Mouse (Mus musculus) hematopoietic stem cell, adult 5-6 weeks (primary cell): Measurements from ENCODE around the gene Hmg20b. TPM values are rescaled to one million over a fixed set of nuclear protein-coding genes. Genes with fewer than 3 reads are reported as not detected.

Source experiments
- ATAC-seq, 2 experiments: fragments of 125-278 bp in 1 of 2; replicated peaks in 1 of 2; 2 replicates each; pipeline ENCODE4 v1.8.0; 2016 to 2017; ENCODE audit warnings: inconsistent platforms in 2 of 2, mild to moderate bottlenecking in 2 of 2, moderate number of reproducible peaks in 2 of 2, low read depth in 1 of 2, moderate TSS enrichment in 1 of 2; ENCODE audit not compliant: low FRiP score in 2 of 2, poor library complexity in 2 of 2, severe bottlenecking in 2 of 2, insufficient read depth in 1 of 2, low TSS enrichment in 1 of 2
- total RNA-seq: library from RNA; stranded (forward); fragments of 172-1452, 232-1000 nt; gene quantifications from 2 replicates; pipeline ENCODE4 v1.2.3, GENCODE M21; 2017

Hmg20b gene
- total RNA-seq, 1 experiment from 2014 or later: 25.6 TPM

DNA sequence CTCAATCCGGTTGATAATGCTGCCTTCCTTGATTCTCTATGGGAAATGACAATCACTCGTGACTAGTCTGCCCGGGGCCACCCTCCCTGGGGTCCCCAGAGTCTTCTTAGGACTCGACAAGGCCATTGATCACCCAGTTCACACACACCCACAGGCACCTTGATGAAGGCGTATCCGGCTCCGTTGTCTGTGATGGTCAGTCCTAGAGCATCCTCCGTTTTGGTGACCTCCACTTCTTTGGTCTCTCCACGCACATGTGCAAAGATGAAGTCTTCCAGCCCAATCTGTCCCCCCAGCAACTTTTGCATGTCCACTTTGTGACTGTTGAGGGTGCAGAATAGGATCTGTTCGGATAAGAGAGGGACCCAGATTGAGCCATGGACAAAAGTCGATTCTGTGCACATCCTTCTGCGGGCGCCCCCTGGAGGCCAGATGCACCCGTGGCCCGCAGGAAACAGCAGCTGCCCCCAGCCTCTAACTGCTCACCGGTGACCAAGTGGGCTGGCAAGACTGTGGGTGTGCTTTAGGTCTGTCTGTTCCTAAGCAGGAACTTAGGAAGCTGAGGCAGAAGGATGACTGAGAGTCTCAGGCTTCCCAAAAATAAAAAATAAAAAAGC is 8.8 kb downstream of the Hmg20b start:
- ATAC-seq: peak; percentile 54 to 56; a peak in 3 of 4 replicates

GRCm38 (mm10) chr10:81340551-81341332 is 9.5 kb downstream of the Hmg20b start:
- ATAC-seq: no peak

DNA sequence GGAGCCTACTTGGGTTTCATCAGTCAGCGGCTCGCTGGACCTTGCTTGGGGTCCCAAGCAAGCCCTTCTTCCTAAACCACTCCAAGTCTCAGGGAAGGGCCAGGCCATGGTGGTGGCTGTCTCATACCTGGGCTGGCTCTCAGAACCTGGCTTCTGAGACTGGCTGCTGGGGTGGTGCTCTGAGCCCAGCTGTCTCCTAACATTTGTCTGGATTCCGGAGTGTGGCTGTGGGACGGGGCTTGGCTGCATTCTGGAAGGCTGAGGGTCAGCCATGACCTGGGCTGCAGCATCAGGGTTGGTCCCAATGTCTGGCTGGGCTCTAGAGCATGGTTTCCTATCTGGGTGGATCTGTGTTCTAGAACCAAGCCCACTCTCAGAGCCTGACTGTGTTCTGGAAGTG is 13.7 kb downstream of the Hmg20b start:
- ATAC-seq: no peak

DNA sequence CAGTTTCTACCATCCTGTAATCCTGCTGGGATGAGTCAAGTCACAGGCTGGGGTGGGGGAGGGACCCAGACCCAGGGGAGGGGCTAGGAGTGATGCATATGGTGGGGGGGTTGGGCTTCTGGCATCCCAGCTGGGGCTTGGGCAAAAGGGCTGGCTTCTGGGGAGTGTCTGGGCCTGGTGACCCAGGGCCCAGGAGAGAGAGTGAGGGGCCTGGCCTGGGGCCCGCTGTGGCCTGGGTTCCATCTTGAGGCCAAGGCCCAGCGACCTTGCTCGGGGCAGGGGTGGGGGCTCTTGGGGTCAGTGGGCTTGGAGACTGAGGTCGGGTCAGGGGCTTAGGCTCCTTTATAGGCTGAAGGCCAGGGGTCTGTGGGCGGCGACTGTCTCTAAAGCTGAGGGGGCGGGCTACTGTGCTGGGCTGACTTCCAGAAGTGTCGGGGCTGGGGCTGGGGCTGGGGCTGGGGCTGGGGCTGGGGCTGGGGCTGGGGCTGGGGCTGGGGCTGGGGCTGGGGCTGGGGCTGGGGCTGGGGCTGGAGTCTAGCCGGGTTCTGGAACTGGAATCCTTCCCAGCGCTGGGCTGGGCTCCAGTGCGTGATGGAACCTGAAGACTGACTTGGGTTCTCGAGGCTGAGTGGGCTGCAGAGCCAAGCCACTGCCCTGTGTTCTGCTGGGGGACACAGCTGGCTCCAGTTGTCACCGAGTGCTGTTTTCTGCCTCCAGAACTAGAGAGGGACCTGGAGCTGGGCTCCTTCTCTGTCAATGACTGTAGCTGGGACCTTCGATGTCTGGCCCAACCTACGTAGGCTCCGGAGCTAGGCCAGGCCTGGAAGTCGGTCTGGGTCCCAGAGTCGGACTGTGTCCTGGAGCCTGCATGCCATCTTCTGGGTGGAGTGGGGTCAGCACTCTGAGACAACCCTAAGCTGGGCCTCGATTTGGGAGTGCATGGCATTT is 14.6 kb downstream of the Hmg20b start:
- no peak for ATAC-seq

GRCm38 (mm10) chr10:81334324-81334723 is 16.0 kb downstream of the Hmg20b start:
- no peak for ATAC-seq

DNA sequence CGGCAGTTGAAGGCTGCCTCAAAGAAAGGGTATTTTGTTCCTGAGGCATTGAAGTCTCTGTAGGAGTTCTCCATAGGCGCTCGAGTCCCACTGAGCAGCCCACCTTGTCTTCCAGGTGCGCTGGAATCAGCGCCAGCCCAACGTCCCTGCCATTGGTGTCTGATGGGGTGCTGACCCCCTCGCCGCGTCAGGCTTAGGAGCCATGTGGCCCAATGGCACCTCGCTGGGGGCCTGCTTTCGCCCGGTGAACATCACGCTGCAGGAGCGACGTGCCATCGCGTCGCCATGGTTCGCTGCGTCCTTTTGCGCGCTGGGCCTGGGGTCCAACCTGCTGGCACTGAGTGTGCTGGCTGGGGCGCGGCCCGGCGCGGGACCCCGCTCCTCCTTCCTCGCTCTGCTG is 18.0 kb downstream of the Hmg20b start:
- no peak for ATAC-seq

- no peak for ATAC-seq
These were observed 20.3 kb downstream of the Hmg20b start for GRCm38 (mm10) chr10:81330007-81330406.

DNA sequence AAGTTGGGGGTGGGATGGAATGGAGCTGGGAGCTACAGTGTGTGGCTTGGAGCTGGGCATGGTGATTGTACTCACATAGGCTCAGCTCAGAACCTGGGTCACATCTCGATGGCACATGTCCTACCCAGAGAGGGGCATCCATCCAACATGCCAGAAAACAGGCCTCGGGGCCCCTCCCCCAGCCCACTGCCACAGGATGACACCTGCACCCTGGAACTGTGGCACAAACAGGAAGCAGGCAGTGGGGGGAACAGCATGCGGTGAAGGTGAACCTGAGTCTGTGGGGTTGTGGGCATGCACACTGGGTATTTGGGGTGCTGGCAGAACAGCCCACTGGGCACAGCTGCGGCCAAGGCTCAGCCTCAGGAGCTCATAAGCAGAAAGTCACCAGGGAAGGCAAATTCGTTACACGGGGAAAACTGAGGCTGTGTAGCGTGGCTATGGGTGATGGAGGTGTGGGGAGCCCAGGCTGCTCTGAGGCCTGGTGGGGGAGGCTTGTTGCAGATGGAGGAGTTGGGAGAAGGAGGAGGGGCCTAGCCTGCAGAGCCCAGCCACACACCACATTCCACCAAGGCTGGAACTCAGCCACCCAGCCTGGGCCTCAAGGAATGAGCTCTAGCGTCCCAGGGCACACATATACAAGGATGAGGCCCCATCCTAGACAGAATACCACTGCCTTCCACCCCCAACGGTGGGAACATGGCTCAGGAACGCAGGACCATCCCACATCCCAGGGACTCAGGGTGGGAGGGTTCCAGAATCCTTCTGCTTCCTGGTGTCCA is 20.9 kb downstream of the Hmg20b start:
- peak; percentile 66 to 70 for ATAC-seq

DNA sequence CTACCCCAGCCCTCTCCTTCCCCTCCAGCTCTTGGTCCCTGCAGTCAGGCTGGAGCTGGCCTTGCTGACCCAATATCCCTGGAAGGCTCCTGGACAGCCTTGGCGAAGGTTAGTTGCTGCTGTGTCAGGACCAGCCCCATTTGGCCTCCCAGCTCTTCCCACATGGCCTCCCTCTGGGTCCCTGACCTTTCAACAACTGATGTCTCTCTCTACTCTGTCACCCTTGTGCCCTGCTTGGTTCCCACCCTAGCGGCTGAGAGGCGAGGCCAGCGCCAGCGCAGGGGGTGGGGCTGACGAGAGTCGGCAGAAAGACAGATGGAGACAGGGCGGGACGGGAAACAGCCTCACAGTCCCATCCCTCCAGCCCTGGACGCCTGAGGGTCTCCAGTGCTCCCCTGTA is 21.9 kb downstream of the Hmg20b start, which contains the start of gene Tbxa2r:
Gene Tbxa2r, plus strand, starts transcription at position 346 of the 400 bp plus-strand sequence.
- peak; percentile 22 to 47; a peak in 1 of 4 replicates for ATAC-seq

DNA sequence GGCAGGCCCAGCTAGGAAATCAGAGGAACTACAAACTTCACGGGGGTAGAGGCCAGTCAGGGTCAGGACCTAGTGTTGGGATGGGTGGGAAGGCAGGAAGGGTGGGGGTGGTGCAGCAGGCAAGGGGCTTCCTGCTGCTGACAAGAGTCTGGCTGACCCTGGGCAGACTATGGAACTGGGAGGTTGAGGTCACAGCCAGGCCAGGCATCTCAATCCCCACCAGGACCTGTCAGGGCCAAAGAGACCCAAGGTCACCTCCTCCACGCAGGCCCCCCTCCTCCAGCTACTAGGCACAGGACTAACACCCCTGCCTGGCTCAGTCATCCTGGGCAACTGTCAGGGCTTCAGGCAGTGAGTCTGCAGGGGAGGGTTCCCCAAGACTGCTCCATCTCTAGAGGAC is 22.3 kb downstream of the Hmg20b start:
- no peak for ATAC-seq

DNA sequence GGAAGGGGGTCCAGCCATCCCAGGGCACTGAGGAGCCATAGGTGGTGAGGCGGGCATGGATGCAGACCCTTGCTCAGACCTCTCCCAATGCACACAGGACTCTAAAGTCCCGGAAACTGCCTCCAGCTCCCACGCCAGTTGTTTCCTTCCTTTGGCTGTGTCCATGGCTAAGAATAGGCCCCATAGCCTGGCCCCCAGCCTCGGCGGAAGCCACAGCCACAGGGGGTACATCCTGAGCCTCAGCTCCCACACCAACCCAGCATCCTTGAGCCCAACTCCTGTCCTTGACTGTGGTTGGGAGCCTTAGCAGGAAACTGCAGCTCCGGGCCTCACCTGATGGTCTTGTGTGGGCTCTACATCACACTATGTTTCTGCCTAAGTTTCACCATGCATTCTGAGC is 23.4 kb downstream of the Hmg20b start:
- peak; percentile 50 for ATAC-seq

GRCm38 (mm10) chr10:81325781-81326180 is 24.5 kb downstream of the Hmg20b start:
- no peak for ATAC-seq

DNA sequence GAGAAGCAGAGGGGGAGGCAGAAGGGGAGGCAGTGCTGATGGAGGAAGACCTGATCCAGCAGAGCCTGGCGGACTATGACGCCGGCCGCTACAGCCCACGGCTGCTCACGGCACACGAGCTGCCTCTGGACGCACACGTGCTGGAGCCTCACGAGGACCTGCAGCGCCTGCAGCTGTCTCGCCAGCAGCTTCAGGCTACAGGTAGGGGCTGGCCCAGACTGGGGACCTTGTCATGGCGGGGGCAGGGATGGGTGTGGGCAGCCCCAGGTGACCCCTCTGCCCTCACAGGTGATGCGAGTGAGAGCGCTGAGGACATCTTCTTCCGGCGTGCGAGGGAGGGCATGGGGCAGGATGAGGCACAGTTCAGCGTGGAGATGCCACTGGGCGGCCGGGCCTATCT is 25.1 kb downstream of the Hmg20b start:
- no peak for ATAC-seq

GRCm38 (mm10) chr10:81323791-81324530 is 26.3 kb downstream of the Hmg20b start:
- no peak for ATAC-seq

- no peak for ATAC-seq
These were observed 27.0 kb downstream of the Hmg20b start for GRCm38 (mm10) chr10:81323141-81323775.

DNA sequence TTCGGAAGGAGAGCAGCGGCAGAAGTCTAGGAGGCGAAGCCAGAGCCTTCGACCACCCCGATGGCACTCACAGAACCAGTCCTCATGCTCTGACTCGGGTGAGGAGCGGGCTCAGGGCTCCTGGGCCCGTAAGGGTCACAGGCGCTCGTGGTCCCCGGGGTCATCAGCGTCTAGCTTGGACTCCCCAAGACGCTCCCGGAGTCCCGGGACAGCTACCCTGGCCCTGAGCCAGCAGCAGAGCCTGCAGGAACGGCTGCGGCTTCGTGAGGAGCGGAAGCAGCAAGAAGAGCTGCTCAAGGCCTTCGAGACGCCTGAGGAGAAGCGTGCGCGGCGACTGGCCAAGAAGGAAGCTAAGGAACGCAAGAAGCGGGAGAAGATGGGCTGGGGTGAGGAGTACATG is 27.8 kb downstream of the Hmg20b start:
- no peak for ATAC-seq
